In the genomic region with DNA sequence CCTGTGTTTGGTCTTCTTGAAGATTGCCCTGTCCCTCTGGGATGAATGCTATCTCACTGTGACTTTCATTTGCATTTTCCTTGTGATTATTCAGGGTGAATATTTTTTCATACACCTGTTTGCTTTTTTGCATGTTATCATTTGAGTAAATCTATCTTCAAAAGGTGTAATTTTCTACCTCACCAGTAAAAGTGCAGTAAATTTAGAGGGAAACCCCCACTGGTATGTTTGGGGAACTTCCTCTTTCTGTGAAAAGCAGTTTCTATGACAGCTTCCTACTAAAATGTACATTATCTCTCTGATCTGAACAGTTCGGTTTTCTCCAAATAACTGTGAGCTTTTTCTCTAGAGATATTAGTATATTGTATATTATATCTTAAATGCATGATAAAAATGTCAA, we compare ENCODE assay signal across 21 mouse cellular contexts.
DNase-seq lines count a peak whose midpoint lies in the region; ATAC-seq and TF ChIP-seq lines count a peak whose summit lies in the region.
"Had no signal": no experiment of that assay in that cellular context is flagged by ENCODE, and none has a peak within 500 bp of the region (broad histone marks: within the 10 kb centered on the region; RNA-seq: fewer than 3 reads in every experiment).

No protein-coding gene starts in this region.

- H3K9ac ChIP-seq in CH12.LX (ENCODE audit: insufficient read depth, low read depth), result no peak overlapping the region
- H3K9ac ChIP-seq: forebrain, embryonic 15.5 days; limb, embryonic 13.5 days; liver, embryonic 12.5 days; neural tube, embryonic 15.5 days had no signal

- H3K79me2 ChIP-seq in CH12.LX (replicated peaks; ENCODE audit: control insufficient read depth, extremely low read depth, insufficient read depth, poor library complexity, severe bottlenecking), result no peaks in the 10 kb centered on the region

- ATAC-seq in granulocyte monocyte progenitor cell, adult 5-6 weeks (replicated peaks; ENCODE audit: poor library complexity, severe bottlenecking), result peak; percentile 52; the same call in 1 of the 2 replicates
- peak; percentile 90 for ATAC-seq in neutrophil, adult 5-6 weeks (ENCODE audit: extremely low read depth, insufficient number of reproducible peaks, low FRiP score, poor library complexity, severe bottlenecking)
- ATAC-seq: forebrain, embryonic 15.5 days; liver, embryonic 12.5 days had no signal

- dilution Hi-C loops in CH12.LX (cut with MboI; ENCODE audit: extremely low pct_ligation_motif_present, extremely low pct_unique_long_range_greater_than_20kb, low sequenced_read_pairs), result no loop called here

- intact Hi-C loops in left cerebral cortex, postnatal 14 days (cut with DNase I), result no loop called here

- H3K4me3 ChIP-seq in CH12.LX (replicated peaks in 1 of 3; ENCODE audit: low read depth in 2 of 3, low read length in 2 of 3, poor library complexity in 1 of 3), result no peak overlapping the region
- H3K4me3 ChIP-seq: embryonic facial prominence, embryonic 10.5 days; forebrain, embryonic 15.5 days; heart, embryonic 10.5 days; hindbrain, embryonic 10.5 days; layer of hippocampus, adult 2 months; limb, embryonic 13.5 days; liver, embryonic 12.5 days; megakaryocyte, embryonic 14.5 days; neural tube, embryonic 15.5 days had no signal

- TF ChIP-seq POLR2A in CH12.LX (IDR thresholded peaks at IDR 0.05; ENCODE audit: low read depth, low read length), result no peak

- no peak for TF ChIP-seq CTCF in CH12.LX (conservative IDR thresholded peaks at IDR 0.05 in 1 of 2, IDR thresholded peaks at IDR 0.05 in 1 of 2; ENCODE audit: low read depth in 2 of 2, low read length in 2 of 2)

- H3K9me3 ChIP-seq in CH12.LX (replicated peaks; ENCODE audit: low read length), result no peaks in the 10 kb centered on the region
- H3K9me3 ChIP-seq: embryonic facial prominence, embryonic 10.5 days; forebrain, embryonic 15.5 days; heart, embryonic 10.5 days; hindbrain, embryonic 10.5 days; limb, embryonic 13.5 days; liver, embryonic 12.5 days; megakaryocyte, embryonic 14.5 days; neural tube, embryonic 15.5 days had no signal

- DNase-seq in A20 (ENCODE audit: low read depth, low spot score), result peak; percentile 73
- peak; percentile 73 for DNase-seq in CH12.LX (ENCODE audit: extremely low read depth)
- no peak for DNase-seq in adrenal gland, adult (ENCODE audit: inconsistent age in 2 of 2, low spot score in 1 of 2)
- DNase-seq in layer of hippocampus, postnatal 36 days, result no peak
- no peak for DNase-seq in left cerebral cortex, postnatal 14 days (ENCODE audit: low spot score in 2 of 2)
- DNase-seq: adrenal gland, postnatal 36 days; cerebellum, adult 9-10 months; kidney, postnatal 25 days; lung, adult 18-20 months; lung, postnatal 14 days had no signal

- H3K27ac ChIP-seq in CH12.LX (ENCODE audit: insufficient read depth, low read depth), result peak overlapping the region; percentile 75
- H3K27ac ChIP-seq: embryonic facial prominence, embryonic 10.5 days; forebrain, embryonic 15.5 days; heart, embryonic 10.5 days; hindbrain, embryonic 10.5 days; layer of hippocampus, adult 2 months; limb, embryonic 13.5 days; liver, embryonic 12.5 days; neural tube, embryonic 15.5 days had no signal

- no peaks in the 10 kb centered on the region for H3K27me3 ChIP-seq in CH12.LX (replicated peaks)
- H3K27me3 ChIP-seq: forebrain, embryonic 15.5 days; limb, embryonic 13.5 days; liver, embryonic 12.5 days; megakaryocyte, embryonic 14.5 days; neural tube, embryonic 15.5 days had no signal

- TF ChIP-seq EP300 in CH12.LX (IDR thresholded peaks at IDR 0.05; ENCODE audit: low read length), result peak; percentile 96

- H3K4me2 ChIP-seq in CH12.LX (ENCODE audit: insufficient read depth, low read depth, poor library complexity, severe bottlenecking), result no peak overlapping the region; the same call in 1 of the 2 replicates
- H3K4me2 ChIP-seq: forebrain, embryonic 15.5 days; limb, embryonic 13.5 days; liver, embryonic 12.5 days; neural tube, embryonic 15.5 days had no signal

- peak; percentile 16 for TF ChIP-seq RAD21 in CH12.LX (IDR thresholded peaks at IDR 0.05; ENCODE audit: low read depth, low read length)

- no peaks in the 10 kb centered on the region for H3K36me3 ChIP-seq in CH12.LX (replicated peaks in 1 of 2; ENCODE audit: control insufficient read depth in 1 of 2, insufficient read depth in 1 of 2, low read length in 1 of 2)
- H3K36me3 ChIP-seq: embryonic facial prominence, embryonic 10.5 days; forebrain, embryonic 15.5 days; heart, embryonic 10.5 days; hindbrain, embryonic 10.5 days; limb, embryonic 13.5 days; liver, embryonic 12.5 days; neural tube, embryonic 15.5 days had no signal

- H3K4me1 ChIP-seq in CH12.LX (ENCODE audit: control insufficient read depth in 1 of 2, insufficient read depth in 2 of 2), result peaks cover 18 to 39% of the 10 kb centered on the region in 2 experiments
- H3K4me1 ChIP-seq: embryonic facial prominence, embryonic 10.5 days; forebrain, embryonic 15.5 days; heart, embryonic 10.5 days; hindbrain, embryonic 10.5 days; limb, embryonic 13.5 days; liver, embryonic 12.5 days; megakaryocyte, embryonic 14.5 days; neural tube, embryonic 15.5 days had no signal

- in situ Hi-C loops in CH12.LX (cut with MboI; ENCODE audit: low pct_ligation_motif_present, low pct_unique_long_range_greater_than_20kb, low sequenced_read_pairs), result no loop called here

TF ChIP-seq in CH12.LX, 34 proteins besides CTCF, POLR2A, EP300 and RAD21:
- TF ChIP-seq PAX5 (IDR thresholded peaks at IDR 0.05; ENCODE audit: low read length), result no peak
- no peak for TF ChIP-seq ZMIZ1 (IDR thresholded peaks at IDR 0.05; ENCODE audit: low read depth, low read length)
- no peak for TF ChIP-seq NRF1 (IDR thresholded peaks at IDR 0.05; ENCODE audit: low read depth, low read length)
- TF ChIP-seq JUND (conservative IDR thresholded peaks at IDR 0.05; ENCODE audit: low read depth, low read length), result peak; percentile 79
- TF ChIP-seq E2F4 (IDR thresholded peaks at IDR 0.05; ENCODE audit: insufficient replicate concordance, low read depth, low read length), result peak; percentile 54; the same call in 1 of the 2 replicates
- no peak for TF ChIP-seq MAZ (IDR thresholded peaks at IDR 0.05; ENCODE audit: low read depth, low read length)
- TF ChIP-seq ELF1 (IDR thresholded peaks at IDR 0.05; ENCODE audit: low read depth, low read length), result 0 out of 2 replicates have a peak, but pooled peaks have one; percentile 9
- no peak for TF ChIP-seq KAT2A (IDR thresholded peaks at IDR 0.05; ENCODE audit: insufficient replicate concordance, low read length)
- TF ChIP-seq ETS1 (conservative IDR thresholded peaks at IDR 0.05; ENCODE audit: low read depth, low read length), result peak; percentile 80
- TF ChIP-seq IRF4 (IDR thresholded peaks at IDR 0.05; ENCODE audit: low read depth, low read length), result peak; percentile 80
- TF ChIP-seq JUN (IDR thresholded peaks at IDR 0.05; ENCODE audit: insufficient read depth, low read depth, low read length), result peak; percentile 59
- TF ChIP-seq TCF12 (IDR thresholded peaks at IDR 0.05; ENCODE audit: low read depth, low read length), result peak; percentile 75
- no peak for TF ChIP-seq CHD1 (IDR thresholded peaks at IDR 0.05; ENCODE audit: low read depth, low read length)
- no peak for TF ChIP-seq TBP (conservative IDR thresholded peaks at IDR 0.05; ENCODE audit: low read depth, low read length)
- no peak; the same call in 1 of the 2 replicates for TF ChIP-seq SIN3A (IDR thresholded peaks at IDR 0.05; ENCODE audit: low read length)
- no peak for TF ChIP-seq USF2 (conservative IDR thresholded peaks at IDR 0.05; ENCODE audit: low read depth, low read length)
- no peak for TF ChIP-seq UBTF (IDR thresholded peaks at IDR 0.05; ENCODE audit: low read depth, low read length)
- no peak for TF ChIP-seq CHD2 (IDR thresholded peaks at IDR 0.05; ENCODE audit: low read length)
- TF ChIP-seq BHLHE40 (IDR thresholded peaks at IDR 0.05; ENCODE audit: low read depth, low read length), result peak; percentile 44
- TF ChIP-seq MAX (IDR thresholded peaks at IDR 0.05; ENCODE audit: low read length), result no peak
- TF ChIP-seq ZKSCAN1 (IDR thresholded peaks at IDR 0.05; ENCODE audit: borderline replicate concordance, low read depth, low read length), result no peak
- TF ChIP-seq ZNF384 (IDR thresholded peaks at IDR 0.05; ENCODE audit: low read depth, low read length), result peak; percentile 66
- no peak for TF ChIP-seq NELFE (IDR thresholded peaks at IDR 0.05; ENCODE audit: low read depth, low read length)
- TF ChIP-seq MYC (IDR thresholded peaks at IDR 0.05; ENCODE audit: low read depth, low read length), result no peak
- no peak for TF ChIP-seq ZC3H11A (IDR thresholded peaks at IDR 0.05; ENCODE audit: low read depth, low read length)
- TF ChIP-seq MEF2A (IDR thresholded peaks at IDR 0.05; ENCODE audit: borderline replicate concordance, low read depth, low read length), result peak; percentile 86
- no peak for TF ChIP-seq GABPA (IDR thresholded peaks at IDR 0.05; ENCODE audit: insufficient replicate concordance, low read depth, low read length)
- 0 out of 2 replicates have a peak, but pooled peaks have one; percentile 15 for TF ChIP-seq SMC3 (IDR thresholded peaks at IDR 0.05; ENCODE audit: low read depth, low read length)
- TF ChIP-seq HCFC1 (IDR thresholded peaks at IDR 0.05; ENCODE audit: low read depth, low read length), result no peak
- no peak for TF ChIP-seq MAFK (IDR thresholded peaks at IDR 0.05; ENCODE audit: insufficient replicate concordance, low read length)
- no peak for TF ChIP-seq USF1 (IDR thresholded peaks at IDR 0.05; ENCODE audit: low read depth, low read length)
- no peak for TF ChIP-seq POLR2AphosphoS2 (IDR thresholded peaks at IDR 0.05; ENCODE audit: low read depth, low read length)
- no peak for TF ChIP-seq MXI1 (IDR thresholded peaks at IDR 0.05; ENCODE audit: low read depth, low read length)
- TF ChIP-seq RCOR1 (conservative IDR thresholded peaks at IDR 0.05; ENCODE audit: low read depth, low read length), result peak; percentile 68

Comparison
In these comparisons a context has a peak if more than half of its experiments do, and no peak if none do; other contexts are left out.
1. DNase-seq: peak in A20 (single experiment) and CH12.LX (single experiment); none in adrenal gland, adult (0 of 2), layer of hippocampus, postnatal 36 days (0 of 2) and left cerebral cortex, postnatal 14 days (0 of 2).